Mouse (Mus musculus): ENCODE data around the gene Slc15a5. TPM values are rescaled to one million over a fixed set of nuclear protein-coding genes. Genes with fewer than 3 reads are reported as not detected.
A peak's percentile ranks its signal among the peaks of the same experiment; 100 is the strongest.

Slc15a5 gene
- polyA plus RNA-seq, 1 experiment: not detected

GRCm38 (mm10) chr6:137980905-137981696, 98.6 kb downstream of the Slc15a5 start:
- 76% methylated on average over 10 of the region's 10 CpGs for WGBS
- no peak for DNase-seq (ENCODE audit: low read depth, low spot score)

GRCm38 (mm10) chr6:137980413-137980812, 99.3 kb downstream of the Slc15a5 start:
- 68% methylated on average over 8 of the region's 8 CpGs for WGBS
- DNase-seq (ENCODE audit: low read depth, low spot score): no peak

GRCm38 (mm10) chr6:137979802-137980201, 99.9 kb downstream of the Slc15a5 start:
- 86% methylated on average over 12 of the region's 12 CpGs for WGBS
- no peak for DNase-seq (ENCODE audit: low read depth, low spot score)

GRCm38 (mm10) chr6:137976021-137976420, 103.7 kb downstream of the Slc15a5 start:
- 98% methylated on average over 3 of the region's 3 CpGs for WGBS
- DNase-seq (ENCODE audit: low read depth, low spot score): no peak

- no peak for DNase-seq (ENCODE audit: low read depth, low spot score)
- 65% methylated on average over 7 of the region's 7 CpGs for WGBS
These were observed 116.0 kb downstream of the Slc15a5 start for GRCm38 (mm10) chr6:137963703-137964102.

- 50% methylated on average over 4 of the region's 4 CpGs for WGBS
- DNase-seq (ENCODE audit: low read depth, low spot score): no peak
These were observed 116.9 kb downstream of the Slc15a5 start for GRCm38 (mm10) chr6:137962836-137963235.

- DNase-seq (ENCODE audit: low read depth, low spot score): no peak
- WGBS: 88% methylated on average over 4 of the region's 4 CpGs
These were observed 119.5 kb downstream of the Slc15a5 start for GRCm38 (mm10) chr6:137960023-137960778.

GRCm38 (mm10) chr6:137957630-137958029, 122.1 kb downstream of the Slc15a5 start:
- WGBS: 85% methylated on average over 6 of the region's 6 CpGs
- DNase-seq (ENCODE audit: low read depth, low spot score): no peak

- WGBS: 52% methylated on average over 17 of the region's 17 CpGs
These were observed 122.8 kb downstream of the Slc15a5 start for GRCm38 (mm10) chr6:137956783-137957429.

GRCm38 (mm10) chr6:137946520-137946919, 133.2 kb downstream of the Slc15a5 start:
- WGBS: 85% methylated on average over 10 of the region's 10 CpGs
- DNase-seq (ENCODE audit: low read depth, low spot score): no peak

More at GRCm38 (mm10) chr6:137956783-137957429, 122.8 kb downstream of the Slc15a5 start:
- no peak for DNase-seq (ENCODE audit: low read depth, low spot score)

- WGBS: 43% methylated on average over 12 of the region's 12 CpGs
- no peak for DNase-seq (ENCODE audit: low read depth, low spot score)
These were observed 139.1 kb downstream of the Slc15a5 start for GRCm38 (mm10) chr6:137940374-137941218.

GRCm38 (mm10) chr6:137937541-137937940, 142.2 kb downstream of the Slc15a5 start:
- DNase-seq (ENCODE audit: low read depth, low spot score): no peak
- WGBS: 82% methylated on average over 5 of the region's 5 CpGs

- 24% methylated on average over 1 of the region's 1 CpGs for WGBS
- DNase-seq (ENCODE audit: low read depth, low spot score): no peak
These were observed 143.4 kb downstream of the Slc15a5 start for GRCm38 (mm10) chr6:137936268-137936667.

- 78% methylated on average over 7 of the region's 7 CpGs for WGBS
- no peak for DNase-seq (ENCODE audit: low read depth, low spot score)
These were observed 143.9 kb downstream of the Slc15a5 start for GRCm38 (mm10) chr6:137935857-137936256.

GRCm38 (mm10) chr6:137935341-137935740, 144.4 kb downstream of the Slc15a5 start:
- DNase-seq (ENCODE audit: low read depth, low spot score): peak; percentile 19
- 12% methylated on average over 8 of the region's 8 CpGs for WGBS

- WGBS: 16% methylated on average over 3 of the region's 3 CpGs
- no peak for DNase-seq (ENCODE audit: low read depth, low spot score)
These were observed 145.0 kb downstream of the Slc15a5 start for GRCm38 (mm10) chr6:137934545-137935298.

All from large intestine, adult 2 months (tissue).